Mouse (Mus musculus) thymus, adult 2 months (tissue): ENCODE measurements around the gene Stk10. TPM values are rescaled to one million over a fixed set of nuclear protein-coding genes. Genes with fewer than 3 reads are reported as not detected.

Experiments used
- DNase-seq: peaks from one replicate; pipeline ENCODE4 v3.0.0; 2021
- H3K27ac ChIP-seq: fragments of 200-500 bp; 2 replicates; pipeline ENCODE4 v1.5.1; 2012; ENCODE audit warnings: low read length, control low read depth; ENCODE audit not compliant: control insufficient read depth, insufficient read depth
- H3K27me3 ChIP-seq: fragments of 200-500 bp; 2 replicates; pipeline ENCODE4 v1.6.1; 2012; ENCODE audit warnings: mild to moderate bottlenecking, low read length, moderate library complexity, mixed read lengths; ENCODE audit not compliant: control insufficient read depth, insufficient read depth
- H3K36me3 ChIP-seq: fragments of 200-500 bp; 2 replicates; pipeline ENCODE4 v1.6.1; 2012; ENCODE audit warnings: mild to moderate bottlenecking, low read length, moderate library complexity; ENCODE audit not compliant: control insufficient read depth, insufficient read depth
- H3K4me1 ChIP-seq: fragments of 200-500 bp; replicated peaks from 2 replicates; pipeline ENCODE4 v1.6.1; 2012; ENCODE audit warnings: low read length; ENCODE audit not compliant: control insufficient read depth, insufficient read depth
- H3K4me3 ChIP-seq: fragments of 200-500 bp; 2 replicates; pipeline ENCODE4 v1.5.1; 2012; ENCODE audit warnings: mild to moderate bottlenecking, low read length, control low read depth, moderate library complexity; ENCODE audit not compliant: control insufficient read depth, insufficient read depth
- CTCF ChIP-seq: fragments of 200-500 bp; IDR thresholded peaks from 2 replicates; pipeline ENCODE4 v1.5.1; 2012; ENCODE audit warnings: mild to moderate bottlenecking, control low read depth, low read length, moderate library complexity, borderline replicate concordance; ENCODE audit not compliant: control insufficient read depth, poor library complexity, insufficient read depth; ENCODE audit errors: extremely low read depth
- POLR2A ChIP-seq: fragments of 200-500 bp; IDR thresholded peaks from 2 replicates; pipeline ENCODE4 v1.6.1; 2012; ENCODE audit warnings: mild to moderate bottlenecking, low read length, control low read depth, moderate library complexity; ENCODE audit not compliant: control insufficient read depth, poor library complexity, insufficient read depth; ENCODE audit errors: extremely low read depth
- WGBS: fragments of 180-500 bp; shearing (Covaris S2); methylation state at CpG from one replicate; pipeline ENCODE4 v1.1.7; 2018; 5-methylcytosine and 5-hydroxymethylcytosine counted together
- polyA plus RNA-seq: library from polyadenylated mRNA; depleted of rRNA; stranded (reverse); fragments of >200 nt; gene quantifications from 2 replicates; pipeline ENCODE4 v1.2.3, GENCODE M21; 2012

The Stk10 gene
- polyA plus RNA-seq, 1 experiment, result 50.3 TPM

- H3K27me3 ChIP-seq, result no peaks in the 10 kb centered on the region
- TF ChIP-seq CTCF (no peak), POLR2A (no peak)
- no peak for DNase-seq
- H3K36me3 ChIP-seq, result no peaks in the 10 kb centered on the region
- peaks cover 35% of the 10 kb centered on the region for H3K4me1 ChIP-seq
- H3K27ac ChIP-seq, result no peak overlapping the region
- H3K4me3 ChIP-seq, result no peak overlapping the region
- 95% methylated on average over 6 of the region's 6 CpGs for WGBS
These were observed 33.1 kb downstream of the Stk10 start for GRCm38 (mm10) chr11:32566184-32566583.

- H3K27me3 ChIP-seq, result no peaks in the 10 kb centered on the region
- 82% methylated on average over 10 of the region's 10 CpGs for WGBS
- no peak overlapping the region for H3K4me3 ChIP-seq
- no peaks in the 10 kb centered on the region for H3K36me3 ChIP-seq
- H3K4me1 ChIP-seq, result peaks cover 30% of the 10 kb centered on the region
- no peak for DNase-seq
- TF ChIP-seq POLR2A (no peak), CTCF (no peak)
- no peak overlapping the region for H3K27ac ChIP-seq
These were observed 34.1 kb downstream of the Stk10 start for GRCm38 (mm10) chr11:32567000-32567855.

DNA sequence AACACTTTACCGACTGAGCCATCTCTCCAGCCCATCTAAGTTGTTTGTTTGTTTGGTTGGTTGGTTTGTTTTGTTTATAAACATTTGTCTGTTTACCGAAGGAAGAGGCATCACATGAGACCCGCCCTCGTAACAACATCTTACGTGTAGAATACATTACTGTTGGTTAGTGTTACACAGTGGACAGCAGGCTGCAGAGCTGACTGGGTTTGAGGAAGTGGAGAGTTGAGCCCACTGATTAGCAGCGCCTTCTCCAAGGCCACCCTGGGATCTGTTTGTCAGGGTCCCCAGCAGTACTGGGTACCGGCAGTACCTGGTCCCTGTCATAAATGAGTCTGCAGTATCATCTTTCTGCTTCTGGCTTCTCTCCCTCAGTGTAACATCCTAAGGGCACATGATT, 35.0 kb downstream of the Stk10 start:
- DNase-seq, result no peak
- TF ChIP-seq POLR2A (no peak), CTCF (no peak)
- Histone ChIP-seq H3K27me3 (no peaks in the 10 kb centered on the region), H3K4me1 (peaks cover 25% of the 10 kb centered on the region), H3K4me3 (no peak overlapping the region), H3K27ac (no peak overlapping the region), H3K36me3 (no peaks in the 10 kb centered on the region)
- 96% methylated on average over 7 of the region's 7 CpGs for WGBS

- no peak overlapping the region for H3K27ac ChIP-seq
- H3K4me1 ChIP-seq, result peaks cover 25% of the 10 kb centered on the region
- H3K27me3 ChIP-seq, result no peaks in the 10 kb centered on the region
- TF ChIP-seq POLR2A (no peak), CTCF (no peak)
- H3K4me3 ChIP-seq, result no peak overlapping the region
- 97% methylated on average over 15 of the region's 15 CpGs for WGBS
- no peaks in the 10 kb centered on the region for H3K36me3 ChIP-seq
- DNase-seq, result no peak
These were observed 35.7 kb downstream of the Stk10 start for GRCm38 (mm10) chr11:32568637-32569293.

DNA sequence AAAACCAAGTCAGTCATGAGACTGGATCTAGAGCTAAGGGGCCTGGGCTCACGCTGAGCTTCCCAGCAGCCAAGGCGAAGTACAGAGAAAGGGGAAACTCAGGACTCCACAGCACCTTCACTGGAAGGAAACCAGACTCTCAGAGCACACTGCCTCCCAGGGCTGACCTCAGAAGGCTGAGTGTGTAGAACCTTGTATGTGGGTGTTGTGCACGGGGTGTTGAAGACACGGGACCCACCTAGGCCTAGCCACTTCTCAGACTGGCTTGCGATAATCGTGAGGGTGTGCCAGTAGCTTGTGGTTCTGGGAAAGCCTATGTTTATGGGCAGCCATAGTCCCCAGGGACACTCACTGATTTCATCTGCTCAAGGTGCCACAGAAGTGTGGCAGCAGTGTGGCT, 38.0 kb downstream of the Stk10 start:
- 45% methylated on average over 6 of the region's 6 CpGs for WGBS
- TF ChIP-seq CTCF (no peak), POLR2A (no peak)
- no peak overlapping the region for H3K4me3 ChIP-seq
- no peak overlapping the region for H3K27ac ChIP-seq
- no peaks in the 10 kb centered on the region for H3K27me3 ChIP-seq
- DNase-seq, result no peak
- peaks cover 8% of the 10 kb centered on the region; the same call in 1 of the 2 replicates for H3K36me3 ChIP-seq
- H3K4me1 ChIP-seq, result peaks cover 10% of the 10 kb centered on the region; the same call in 1 of the 2 replicates

DNA sequence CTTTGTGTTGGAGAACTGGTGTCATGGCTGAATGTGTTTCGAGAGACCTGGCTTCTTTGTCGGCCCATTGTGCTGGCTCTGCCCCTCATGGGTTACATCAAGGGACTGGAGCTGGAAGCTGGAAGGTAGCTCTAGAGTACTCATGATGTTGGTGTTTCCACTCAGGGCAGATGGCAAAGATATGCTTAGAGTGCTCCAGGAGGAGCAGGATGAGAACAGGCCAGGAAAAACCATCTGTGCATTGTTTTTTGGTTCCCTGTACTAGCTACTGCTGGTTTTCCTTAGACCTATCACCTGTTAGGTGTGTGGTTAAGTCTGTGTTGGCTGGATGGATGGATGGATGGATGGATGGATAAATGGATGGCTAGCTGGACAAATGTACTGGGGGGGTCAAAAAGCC, 40.6 kb downstream of the Stk10 start:
- TF ChIP-seq CTCF, result no peak
- no peak for TF ChIP-seq POLR2A
- Histone ChIP-seq H3K4me1 (peaks cover 3% of the 10 kb centered on the region; the same call in 1 of the 2 replicates), H3K27me3 (no peaks in the 10 kb centered on the region), H3K27ac (no peak overlapping the region), H3K36me3 (peaks cover 9% of the 10 kb centered on the region; the same call in 1 of the 2 replicates), H3K4me3 (no peak overlapping the region)
- DNase-seq, result no peak
- WGBS, result 98% methylated on average over 2 of the region's 2 CpGs
